Mouse (Mus musculus): ENCODE measurements around the gene Noc2l.

- no peak for TF ChIP-seq CTCF (IDR thresholded peaks at IDR 0.05; ENCODE audit: borderline replicate concordance, control insufficient read depth, extremely low read depth, insufficient read depth, low read length, poor library complexity)
- no peak for TF ChIP-seq POLR2A (IDR thresholded peaks at IDR 0.05; ENCODE audit: control insufficient read depth, extremely low read depth, insufficient read depth, low read length, poor library complexity)
Observed at GRCm38 (mm10) chr4:156188811-156189323, 46.9 kb upstream of the Noc2l start.
